Mouse (Mus musculus): ENCODE measurements around the gene Cfl2. TPM values are rescaled to one million over a fixed set of nuclear protein-coding genes. Genes with fewer than 3 reads are reported as not detected.

Gene Cfl2
- 5.5 and 5.7 TPM in 2 replicates for polyA plus RNA-seq (2012; rRNA removed)

DNA sequence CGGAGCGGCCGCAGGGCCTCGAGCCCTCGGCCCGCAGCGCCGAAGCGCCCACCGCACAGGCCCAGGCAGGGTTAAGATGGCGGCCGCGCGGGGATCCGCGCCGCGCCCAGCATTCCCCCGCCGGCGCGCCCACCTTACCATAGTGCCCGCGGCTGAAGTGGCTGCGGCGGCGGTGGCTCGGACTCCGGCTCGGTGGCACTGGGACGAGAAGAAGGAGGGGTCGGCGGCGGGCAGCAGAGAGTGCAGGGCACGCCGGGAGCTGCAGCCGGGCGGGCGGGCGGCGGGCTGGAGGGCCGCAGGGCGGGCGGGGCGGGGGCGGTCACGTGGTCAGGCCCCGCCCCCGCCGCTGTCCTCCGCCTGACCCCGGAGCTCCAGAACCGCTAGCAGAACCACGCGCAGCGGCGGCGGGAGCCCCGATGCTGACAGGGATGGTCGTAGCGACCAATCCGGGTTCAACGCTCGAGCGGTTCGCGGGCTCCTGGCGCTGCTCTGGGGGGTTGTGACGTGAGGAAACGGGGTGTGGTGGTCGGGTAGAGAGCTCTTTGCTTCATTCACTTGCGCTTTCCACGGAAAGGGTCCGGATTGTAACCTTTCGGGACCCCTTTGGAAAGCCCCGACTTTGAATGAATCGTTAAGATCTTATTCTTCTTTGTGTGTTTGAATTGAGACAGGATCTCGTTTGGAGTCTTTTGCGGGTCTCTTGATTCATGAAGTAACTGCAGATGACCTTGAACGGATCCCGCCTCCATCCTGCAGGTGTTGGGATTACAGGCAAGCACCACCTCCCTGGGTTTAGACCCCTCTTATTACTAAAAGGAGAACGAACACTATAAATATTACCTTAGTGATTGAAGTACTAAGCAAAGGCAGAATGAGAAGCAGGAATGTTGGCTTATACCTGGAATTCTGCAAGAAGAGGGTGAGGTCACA, at the start of gene Cfl2:
Gene Cfl2, minus strand, starts transcription at position 272 of the 930 bp plus-strand sequence.

Other genes with a start within 250 kb of the Cfl2 start
- 82.4 and 86.1 TPM in 2 replicates for gene Sptssa, start 206.3 kb downstream of the Cfl2 start, polyA plus RNA-seq (2012; rRNA removed)
- 13.3 and 18.1 TPM in 2 replicates for gene Eapp, start 167.0 kb downstream of the Cfl2 start, polyA plus RNA-seq (2012; rRNA removed)
- gene Snx6, start 67.2 kb downstream of the Cfl2 start, polyA plus RNA-seq (2012; rRNA removed) = 10.3 and 12.7 TPM in 2 replicates
- gene Gm20403, start 123.7 kb upstream of the Cfl2 start, polyA plus RNA-seq (2012; rRNA removed) = not detected in 2 replicates
- gene Baz1a, start 151.5 kb upstream of the Cfl2 start, polyA plus RNA-seq (2012; rRNA removed) = 2.2 and 2.4 TPM in 2 replicates
- 2.8 TPM in 2 replicates for gene 2700097O09Rik, start 217.2 kb upstream of the Cfl2 start, polyA plus RNA-seq (2012; rRNA removed)
- gene Srp54a, start 217.4 kb upstream of the Cfl2 start, polyA plus RNA-seq (2012; rRNA removed) = 12.9 and 27.5 TPM in 2 replicates